8 mouse cellular contexts compared by ENCODE assay signal in the genomic region with DNA sequence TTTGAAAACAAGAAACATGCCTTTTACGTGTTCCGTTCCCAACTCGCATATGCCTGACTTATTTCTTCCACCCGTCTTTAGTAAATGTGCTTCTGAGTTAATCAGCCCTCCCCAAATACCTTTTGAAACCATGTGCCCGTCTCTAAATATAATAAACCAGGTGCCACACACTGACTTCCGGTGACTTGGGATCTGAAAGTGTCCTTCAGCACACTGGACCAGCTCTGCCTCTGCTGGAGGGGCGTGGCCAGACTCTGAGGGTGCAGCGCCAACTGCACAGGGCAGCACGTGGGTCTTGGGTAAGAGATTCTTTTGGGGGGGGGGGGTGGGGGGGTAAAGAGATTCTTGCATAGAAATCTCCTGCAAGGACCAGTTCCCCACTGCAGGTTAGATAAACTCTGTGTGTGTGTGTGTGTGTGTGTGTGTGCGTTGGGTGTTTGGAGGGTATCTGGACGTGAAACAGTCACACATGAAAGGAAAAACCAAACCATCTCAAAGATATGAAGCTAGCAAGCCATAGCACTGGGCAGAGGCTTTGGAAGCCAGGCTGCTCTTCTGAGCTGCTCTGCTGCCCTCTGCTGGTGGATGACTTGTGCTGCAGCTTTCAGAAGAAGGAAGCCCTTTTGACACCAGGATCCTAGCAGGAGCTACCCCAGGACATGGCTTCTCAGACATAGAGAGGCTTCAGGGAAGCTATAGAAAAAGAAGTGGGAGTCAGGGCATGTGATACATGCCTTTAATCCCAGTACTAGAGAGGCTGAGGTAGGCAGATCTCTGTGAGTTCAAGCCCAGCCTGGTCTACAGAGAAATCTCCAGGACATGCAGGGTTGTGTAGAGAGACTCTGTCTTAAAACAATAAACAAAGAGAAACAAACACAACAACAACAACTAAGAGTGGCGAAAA. TPM values are rescaled to one million over a fixed set of nuclear protein-coding genes. Genes with fewer than 3 reads are reported as not detected.
DNase-seq lines count a peak whose midpoint lies in the region; ATAC-seq and TF ChIP-seq lines count a peak whose summit lies in the region.

No protein-coding gene starts in this region.

- H3K27ac ChIP-seq in CH12.LX (ENCODE audit: insufficient read depth, low read depth) = 0 out of 2 replicates have a peak overlapping the region, but pooled peaks have one; percentile 35
- 0 out of 2 replicates have a peak overlapping the region, but pooled peaks have one; percentile 4 for H3K27ac ChIP-seq in brown adipose tissue, adult 24 weeks (replicated peaks; ENCODE audit: low read depth, low read length)
- peak overlapping the region; percentile 64 for H3K27ac ChIP-seq in heart, embryonic 15.5 days
- no peak overlapping the region for H3K27ac ChIP-seq in liver, embryonic 15.5 days (replicated peaks)
- H3K27ac ChIP-seq in neural tube, embryonic 11.5 days (ENCODE audit: low read depth, low read length) = no peak overlapping the region
- H3K27ac ChIP-seq in stomach, embryonic 16.5 days (ENCODE audit: low read length) = peak overlapping the region; percentile 77

- H3K9ac ChIP-seq in CH12.LX (ENCODE audit: insufficient read depth, low read depth) = no peak overlapping the region; the same call in 1 of the 2 replicates
- H3K9ac ChIP-seq in heart, embryonic 15.5 days = 0 out of 2 replicates have a peak overlapping the region, but pooled peaks have one; percentile 7
- no peak overlapping the region for H3K9ac ChIP-seq in liver, embryonic 15.5 days
- no peak overlapping the region for H3K9ac ChIP-seq in neural tube, embryonic 11.5 days (ENCODE audit: low read length)
- H3K9ac ChIP-seq in stomach, embryonic 16.5 days (ENCODE audit: low read length) = no peak overlapping the region

- peaks cover 0 to 12% of the 10 kb centered on the region in 2 experiments for H3K36me3 ChIP-seq in CH12.LX (replicated peaks in 1 of 2; ENCODE audit: control insufficient read depth in 1 of 2, insufficient read depth in 1 of 2, low read length in 1 of 2)
- H3K36me3 ChIP-seq in heart, embryonic 15.5 days = no peaks in the 10 kb centered on the region
- H3K36me3 ChIP-seq in liver, embryonic 15.5 days (replicated peaks) = no peaks in the 10 kb centered on the region
- H3K36me3 ChIP-seq in neural tube, embryonic 11.5 days (ENCODE audit: control insufficient read depth, insufficient read depth, low read length) = no peaks in the 10 kb centered on the region
- no peaks in the 10 kb centered on the region for H3K36me3 ChIP-seq in stomach, embryonic 16.5 days (ENCODE audit: control insufficient read depth, insufficient read depth, low read length)

- 0 out of 2 replicates have a peak, but pooled peaks have one; percentile 19 for TF ChIP-seq EP300 in CH12.LX (IDR thresholded peaks at IDR 0.05; ENCODE audit: low read length)

- in situ Hi-C loops in CH12.LX (cut with MboI; ENCODE audit: low pct_ligation_motif_present, low pct_unique_long_range_greater_than_20kb, low sequenced_read_pairs) = loop anchor here (10.0 kb wide), 1 partner anchor 49 kb away; no protein-coding TSS in a partner anchor

- peak overlapping the region; percentile 29 to 51 (median 42) for H3K4me3 ChIP-seq in CH12.LX (replicated peaks in 1 of 3; ENCODE audit: low read depth in 2 of 3, low read length in 2 of 3, poor library complexity in 1 of 3)
- peak overlapping the region; percentile 7 for H3K4me3 ChIP-seq in brown adipose tissue, adult 24 weeks (ENCODE audit: insufficient read depth, low read depth, low read length)
- peak overlapping the region; percentile 23 for H3K4me3 ChIP-seq in heart, embryonic 15.5 days
- no peak overlapping the region for H3K4me3 ChIP-seq in liver, embryonic 15.5 days (replicated peaks)
- H3K4me3 ChIP-seq in neural tube, embryonic 11.5 days (ENCODE audit: low read depth, low read length) = no peak overlapping the region
- peak overlapping the region; percentile 19 for H3K4me3 ChIP-seq in stomach, embryonic 16.5 days (replicated peaks; ENCODE audit: low read length)

- dilution Hi-C loops in CH12.LX (cut with MboI; ENCODE audit: extremely low pct_ligation_motif_present, extremely low pct_unique_long_range_greater_than_20kb, low sequenced_read_pairs) = no loop called here

- TF ChIP-seq RAD21 in CH12.LX (IDR thresholded peaks at IDR 0.05; ENCODE audit: low read depth, low read length) = peak; percentile 92

- no peaks in the 10 kb centered on the region for H3K27me3 ChIP-seq in CH12.LX (replicated peaks)
- H3K27me3 ChIP-seq in heart, embryonic 15.5 days = no peaks in the 10 kb centered on the region
- peaks cover 40% of the 10 kb centered on the region for H3K27me3 ChIP-seq in liver, embryonic 15.5 days
- no peaks in the 10 kb centered on the region for H3K27me3 ChIP-seq in neural tube, embryonic 11.5 days (ENCODE audit: control insufficient read depth, insufficient read depth, low read length)
- H3K27me3 ChIP-seq in stomach, embryonic 16.5 days (ENCODE audit: control insufficient read depth, insufficient read depth, low read length) = no peaks in the 10 kb centered on the region

- WGBS in heart, embryonic 15.5 days = 29% methylated on average over 12 of the region's 12 CpGs
- WGBS in liver, embryonic 15.5 days (ENCODE audit: insufficient replicate concordance) = 34% methylated on average over 12 of the region's 12 CpGs
- 56% methylated on average over 12 of the region's 12 CpGs for WGBS in neural tube, embryonic 11.5 days
- 24% methylated on average over 12 of the region's 12 CpGs for WGBS in stomach, embryonic 16.5 days

- H3K4me2 ChIP-seq in CH12.LX (ENCODE audit: insufficient read depth, low read depth, poor library complexity, severe bottlenecking) = peak overlapping the region; percentile 99
- peak overlapping the region; percentile 51 for H3K4me2 ChIP-seq in heart, embryonic 15.5 days
- H3K4me2 ChIP-seq in liver, embryonic 15.5 days = peak overlapping the region; percentile 8; the same call in 1 of the 2 replicates
- H3K4me2 ChIP-seq in neural tube, embryonic 11.5 days (ENCODE audit: low read depth) = no peak overlapping the region
- peak overlapping the region; percentile 50 for H3K4me2 ChIP-seq in stomach, embryonic 16.5 days (ENCODE audit: low read depth, low read length)

- no peaks in the 10 kb centered on the region for H3K9me3 ChIP-seq in CH12.LX (replicated peaks; ENCODE audit: low read length)
- H3K9me3 ChIP-seq in heart, embryonic 15.5 days (replicated peaks) = no peaks in the 10 kb centered on the region
- no peaks in the 10 kb centered on the region for H3K9me3 ChIP-seq in liver, embryonic 15.5 days (replicated peaks)
- H3K9me3 ChIP-seq in neural tube, embryonic 11.5 days (ENCODE audit: control insufficient read depth, low read length) = no peaks in the 10 kb centered on the region
- no peaks in the 10 kb centered on the region for H3K9me3 ChIP-seq in stomach, embryonic 16.5 days (replicated peaks; ENCODE audit: control insufficient read depth, low read length)

- peak; percentile 83 to 95 for TF ChIP-seq CTCF in CH12.LX (conservative IDR thresholded peaks at IDR 0.05 in 1 of 2, IDR thresholded peaks at IDR 0.05 in 1 of 2; ENCODE audit: low read depth in 2 of 2, low read length in 2 of 2)

- ATAC-seq in heart, embryonic 15.5 days (replicated peaks; ENCODE audit: insufficient number of reproducible peaks, insufficient read depth, low FRiP score, low read depth) = peak; percentile 73
- ATAC-seq in liver, embryonic 15.5 days (ENCODE audit: insufficient read depth) = 0 out of 2 replicates have a peak, but pooled peaks have one; percentile 26
- ATAC-seq in neural tube, embryonic 11.5 days (ENCODE audit: insufficient read depth, low FRiP score, low TSS enrichment) = peak; percentile 64
- ATAC-seq in stomach, embryonic 16.5 days (ENCODE audit: insufficient read depth, low FRiP score) = peak; percentile 66; the same call in 1 of the 2 replicates

- H3K79me2 ChIP-seq in CH12.LX (replicated peaks; ENCODE audit: control insufficient read depth, extremely low read depth, insufficient read depth, poor library complexity, severe bottlenecking) = no peaks in the 10 kb centered on the region

- peak; percentile 95 for DNase-seq in CH12.LX (ENCODE audit: extremely low read depth)
- peak; percentile 53 for DNase-seq in fibroblast of lung, adult 2 months (ENCODE audit: low read depth)
- DNase-seq in kidney, postnatal 36 days = peak; percentile 79 to 92
- DNase-seq in neural tube, embryonic 11.5 days (ENCODE audit: low spot score) = peak; percentile 88

- H3K4me1 ChIP-seq in CH12.LX (ENCODE audit: control insufficient read depth in 1 of 2, insufficient read depth in 2 of 2) = peaks cover 8 to 31% of the 10 kb centered on the region in 2 experiments
- H3K4me1 ChIP-seq in brown adipose tissue, adult 24 weeks (ENCODE audit: control insufficient read depth, insufficient read depth, insufficient read length, low read length) = no peaks in the 10 kb centered on the region
- H3K4me1 ChIP-seq in heart, embryonic 15.5 days (replicated peaks) = peaks cover 19% of the 10 kb centered on the region
- no peaks in the 10 kb centered on the region for H3K4me1 ChIP-seq in liver, embryonic 15.5 days (replicated peaks)
- peaks cover 4% of the 10 kb centered on the region for H3K4me1 ChIP-seq in neural tube, embryonic 11.5 days (ENCODE audit: control insufficient read depth, insufficient read depth, low read length)
- peaks cover 5% of the 10 kb centered on the region; the same call in 1 of the 2 replicates for H3K4me1 ChIP-seq in stomach, embryonic 16.5 days (ENCODE audit: control insufficient read depth, insufficient read depth, low read length)

- TF ChIP-seq POLR2A in CH12.LX (IDR thresholded peaks at IDR 0.05; ENCODE audit: low read depth, low read length) = no peak; the same call in 1 of the 2 replicates

RNA-seq across cellular contexts. Expression of gene Adipor2, which starts 26.5 kb away (rescaled TPM):
- total RNA-seq in CH12.LX (2012; rRNA removed) = 40.3 and 43.4 TPM in 2 replicates
- total RNA-seq in CH12.LX (2014; rRNA removed) = 40.0 and 43.5 TPM in 2 replicates
- 27.5 and 29.8 TPM in 2 replicates for polyA plus RNA-seq in CH12.LX (2012; ENCODE audit: insufficient read length, low read depth)
- 370 and 390 TPM in 2 replicates for polyA plus RNA-seq in brown adipose tissue, adult 24 weeks (2012; ENCODE audit: insufficient read depth, insufficient read length, missing spikeins)
- polyA plus RNA-seq in heart, embryonic 15.5 days (2015; fragmentation: Nextera tagmentation; extraction: Ambion mirVana) = 31.2 and 33.9 TPM in 2 replicates
- 36.5 and 38.5 TPM in 2 replicates for polyA plus RNA-seq in liver, embryonic 15.5 days (2015; fragmentation: Nextera tagmentation; extraction: Ambion mirVana)
- 20.6 and 21.7 TPM in 2 replicates for polyA plus RNA-seq in neural tube, embryonic 11.5 days (2014; fragmentation: Nextera tagmentation; extraction: Ambion mirVana)
- 45.5 and 48.9 TPM in 2 replicates for polyA plus RNA-seq in stomach, embryonic 16.5 days (2015; fragmentation: Nextera tagmentation; extraction: Ambion mirVana)

RNA-seq across cellular contexts. Expression of gene Fbxl14, which starts 35.5 kb away (rescaled TPM):
- total RNA-seq in CH12.LX (2012; rRNA removed) = 29.9 and 32.7 TPM in 2 replicates
- total RNA-seq in CH12.LX (2014; rRNA removed) = 27.8 and 30.3 TPM in 2 replicates
- polyA plus RNA-seq in CH12.LX (2012; ENCODE audit: insufficient read length, low read depth) = 28.8 and 32.0 TPM in 2 replicates
- 12.4 and 12.7 TPM in 2 replicates for polyA plus RNA-seq in brown adipose tissue, adult 24 weeks (2012; ENCODE audit: insufficient read depth, insufficient read length, missing spikeins)
- 2.7 and 3.1 TPM in 2 replicates for polyA plus RNA-seq in heart, embryonic 15.5 days (2015; fragmentation: Nextera tagmentation; extraction: Ambion mirVana)
- 2.1 and 2.4 TPM in 2 replicates for polyA plus RNA-seq in liver, embryonic 15.5 days (2015; fragmentation: Nextera tagmentation; extraction: Ambion mirVana)
- polyA plus RNA-seq in neural tube, embryonic 11.5 days (2014; fragmentation: Nextera tagmentation; extraction: Ambion mirVana) = 5.8 and 7.2 TPM in 2 replicates
- polyA plus RNA-seq in stomach, embryonic 16.5 days (2015; fragmentation: Nextera tagmentation; extraction: Ambion mirVana) = 3.9 and 4.3 TPM in 2 replicates

Comparison
In these comparisons a context has a peak if more than half of its experiments do, and no peak if none do; other contexts are left out.
1. H3K27ac ChIP-seq: peak in CH12.LX (single experiment), brown adipose tissue, adult 24 weeks (single experiment), heart, embryonic 15.5 days (single experiment) and stomach, embryonic 16.5 days (single experiment); none in liver, embryonic 15.5 days (single experiment) and neural tube, embryonic 11.5 days (single experiment).
2. H3K4me3 ChIP-seq: peak in CH12.LX (3 of 3), brown adipose tissue, adult 24 weeks (single experiment), heart, embryonic 15.5 days (single experiment) and stomach, embryonic 16.5 days (single experiment); none in liver, embryonic 15.5 days (single experiment) and neural tube, embryonic 11.5 days (single experiment).
3. Peak in every context shown above with its lines, with median percentiles within 50 percentile points of each other: DNase-seq and ATAC-seq.